Mouse (Mus musculus): Measurements from ENCODE around the gene Tmem235. TPM values are rescaled to one million over a fixed set of nuclear protein-coding genes. Genes with fewer than 3 reads are reported as not detected.

The Tmem235 gene
- polyA plus RNA-seq, 1 experiment from 2014 or later, result not detected

GRCm38 (mm10) chr11:117838572-117838971 lies 22.0 kb upstream of the Tmem235 start:
- no peaks in the 10 kb centered on the region for H3K36me3 ChIP-seq (ENCODE audit: control insufficient read depth, insufficient read depth, low read length)
- H3K9ac ChIP-seq (ENCODE audit: low read depth, low read length), result no peak overlapping the region
- H3K4me1 ChIP-seq (ENCODE audit: control insufficient read depth, insufficient read depth, low read length), result peaks cover 5% of the 10 kb centered on the region; the same call in 1 of the 2 replicates
- 64% methylated on average over 2 of the region's 2 CpGs for WGBS (ENCODE audit: insufficient replicate concordance)
- H3K4me3 ChIP-seq (ENCODE audit: low read depth, low read length), result no peak overlapping the region
- no peaks in the 10 kb centered on the region for H3K9me3 ChIP-seq (replicated peaks; ENCODE audit: control insufficient read depth, low read length)
- peak overlapping the region; percentile 14; the same call in 1 of the 2 replicates for H3K4me2 ChIP-seq
- no peaks in the 10 kb centered on the region for H3K27me3 ChIP-seq (ENCODE audit: control insufficient read depth, insufficient read depth, low read length)
- H3K27ac ChIP-seq (ENCODE audit: low read depth, low read length), result peak overlapping the region; percentile 46; the same call in 1 of the 2 replicates
- peak; percentile 70 for ATAC-seq (replicated peaks; ENCODE audit: insufficient number of reproducible peaks, low FRiP score, low TSS enrichment)

DNA sequence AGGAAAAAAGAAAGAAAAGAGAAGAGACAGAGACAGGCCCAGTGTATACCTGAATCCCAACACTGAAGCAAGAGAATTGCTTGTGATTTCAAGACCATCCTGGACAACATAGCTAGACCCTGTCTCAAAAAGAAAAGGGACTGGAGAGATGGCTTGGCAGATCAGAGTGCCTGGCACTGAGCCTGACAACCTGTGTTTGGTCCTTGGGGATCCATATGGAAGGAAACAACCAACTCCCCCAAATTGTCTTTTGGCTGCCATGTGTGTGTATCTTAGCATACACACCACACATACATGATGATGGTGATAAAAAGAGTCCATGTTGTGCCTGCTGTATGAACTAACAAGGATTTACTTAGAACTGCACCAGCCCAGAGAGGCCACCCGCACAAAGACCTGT lies 21.5 kb upstream of the Tmem235 start:
- Histone ChIP-seq H3K4me1 (ENCODE audit: control insufficient read depth, insufficient read depth, low read length) (peaks cover 5% of the 10 kb centered on the region; the same call in 1 of the 2 replicates), H3K27me3 (ENCODE audit: control insufficient read depth, insufficient read depth, low read length) (no peaks in the 10 kb centered on the region), H3K9ac (ENCODE audit: low read depth, low read length) (no peak overlapping the region), H3K27ac (ENCODE audit: low read depth, low read length) (peak overlapping the region; percentile 46; the same call in 1 of the 2 replicates), H3K4me2 (peak overlapping the region; percentile 14; the same call in 1 of the 2 replicates), H3K9me3 (replicated peaks; ENCODE audit: control insufficient read depth, low read length) (no peaks in the 10 kb centered on the region), H3K4me3 (ENCODE audit: low read depth, low read length) (no peak overlapping the region), H3K36me3 (ENCODE audit: control insufficient read depth, insufficient read depth, low read length) (no peaks in the 10 kb centered on the region)
- WGBS (ENCODE audit: insufficient replicate concordance), result 77% methylated on average over 1 of the region's 1 CpGs
- no peak for ATAC-seq (replicated peaks; ENCODE audit: insufficient number of reproducible peaks, low FRiP score, low TSS enrichment)

- H3K36me3 ChIP-seq (ENCODE audit: control insufficient read depth, insufficient read depth, low read length), result no peaks in the 10 kb centered on the region
- H3K9ac ChIP-seq (ENCODE audit: low read depth, low read length), result no peak overlapping the region
- H3K4me3 ChIP-seq (ENCODE audit: low read depth, low read length), result no peak overlapping the region
- no peak overlapping the region for H3K27ac ChIP-seq (ENCODE audit: low read depth, low read length)
- no peaks in the 10 kb centered on the region for H3K9me3 ChIP-seq (replicated peaks; ENCODE audit: control insufficient read depth, low read length)
- H3K27me3 ChIP-seq (ENCODE audit: control insufficient read depth, insufficient read depth, low read length), result no peaks in the 10 kb centered on the region
- ATAC-seq (replicated peaks; ENCODE audit: insufficient number of reproducible peaks, low FRiP score, low TSS enrichment), result no peak
- H3K4me2 ChIP-seq, result no peak overlapping the region
- WGBS (ENCODE audit: insufficient replicate concordance), result 32% methylated on average over 1 of the region's 1 CpGs
- peaks cover 5% of the 10 kb centered on the region; the same call in 1 of the 2 replicates for H3K4me1 ChIP-seq (ENCODE audit: control insufficient read depth, insufficient read depth, low read length)
Observed at GRCm38 (mm10) chr11:117840910-117841309, 19.6 kb upstream of the Tmem235 start.

GRCm38 (mm10) chr11:117843434-117843833 lies 17.1 kb upstream of the Tmem235 start:
- no peak overlapping the region for H3K27ac ChIP-seq (ENCODE audit: low read depth, low read length)
- no peak overlapping the region for H3K4me2 ChIP-seq
- H3K36me3 ChIP-seq (ENCODE audit: control insufficient read depth, insufficient read depth, low read length), result no peaks in the 10 kb centered on the region
- no peak for ATAC-seq (replicated peaks; ENCODE audit: insufficient number of reproducible peaks, low FRiP score, low TSS enrichment)
- H3K27me3 ChIP-seq (ENCODE audit: control insufficient read depth, insufficient read depth, low read length), result no peaks in the 10 kb centered on the region
- H3K9me3 ChIP-seq (replicated peaks; ENCODE audit: control insufficient read depth, low read length), result no peaks in the 10 kb centered on the region
- H3K9ac ChIP-seq (ENCODE audit: low read depth, low read length), result no peak overlapping the region
- no peak overlapping the region for H3K4me3 ChIP-seq (ENCODE audit: low read depth, low read length)
- 66% methylated on average over 2 of the region's 2 CpGs for WGBS (ENCODE audit: insufficient replicate concordance)
- H3K4me1 ChIP-seq (ENCODE audit: control insufficient read depth, insufficient read depth, low read length), result peaks cover 15% of the 10 kb centered on the region

DNA sequence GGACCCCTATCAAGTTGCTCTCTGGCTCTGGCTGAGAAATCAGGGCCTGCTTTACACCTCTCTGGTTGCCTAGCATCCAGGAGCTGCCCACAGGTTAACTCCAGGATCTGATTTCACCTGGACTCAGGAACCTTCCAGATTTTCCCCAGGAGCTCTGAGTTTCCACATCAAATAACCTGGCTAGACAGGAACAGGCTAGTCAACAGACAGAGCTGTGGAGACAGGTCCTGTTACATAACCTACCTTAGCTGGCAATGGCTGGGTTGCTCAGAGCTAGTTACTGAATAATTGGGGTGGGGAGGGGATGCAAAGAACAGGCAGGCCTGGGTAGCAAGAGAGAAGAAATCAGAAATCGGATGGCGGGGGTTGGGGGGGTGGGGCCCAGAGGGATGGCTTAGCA lies 15.6 kb upstream of the Tmem235 start:
- H3K4me1 ChIP-seq (ENCODE audit: control insufficient read depth, insufficient read depth, low read length), result peaks cover 15% of the 10 kb centered on the region
- no peak overlapping the region for H3K27ac ChIP-seq (ENCODE audit: low read depth, low read length)
- no peak for ATAC-seq (replicated peaks; ENCODE audit: insufficient number of reproducible peaks, low FRiP score, low TSS enrichment)
- no peaks in the 10 kb centered on the region for H3K36me3 ChIP-seq (ENCODE audit: control insufficient read depth, insufficient read depth, low read length)
- H3K9ac ChIP-seq (ENCODE audit: low read depth, low read length), result no peak overlapping the region
- H3K4me2 ChIP-seq, result no peak overlapping the region
- H3K27me3 ChIP-seq (ENCODE audit: control insufficient read depth, insufficient read depth, low read length), result no peaks in the 10 kb centered on the region
- H3K4me3 ChIP-seq (ENCODE audit: low read depth, low read length), result no peak overlapping the region
- WGBS (ENCODE audit: insufficient replicate concordance), result 68% methylated on average over 2 of the region's 2 CpGs
- no peaks in the 10 kb centered on the region for H3K9me3 ChIP-seq (replicated peaks; ENCODE audit: control insufficient read depth, low read length)

- no peaks in the 10 kb centered on the region for H3K9me3 ChIP-seq (replicated peaks; ENCODE audit: control insufficient read depth, low read length)
- no peaks in the 10 kb centered on the region for H3K36me3 ChIP-seq (ENCODE audit: control insufficient read depth, insufficient read depth, low read length)
- H3K27me3 ChIP-seq (ENCODE audit: control insufficient read depth, insufficient read depth, low read length), result no peaks in the 10 kb centered on the region
- no peak overlapping the region for H3K27ac ChIP-seq (ENCODE audit: low read depth, low read length)
- ATAC-seq (replicated peaks; ENCODE audit: insufficient number of reproducible peaks, low FRiP score, low TSS enrichment), result no peak
- H3K9ac ChIP-seq (ENCODE audit: low read depth, low read length), result no peak overlapping the region
- 83% methylated on average over 2 of the region's 2 CpGs for WGBS (ENCODE audit: insufficient replicate concordance)
- peaks cover 21% of the 10 kb centered on the region for H3K4me1 ChIP-seq (ENCODE audit: control insufficient read depth, insufficient read depth, low read length)
- no peak overlapping the region for H3K4me2 ChIP-seq
- no peak overlapping the region for H3K4me3 ChIP-seq (ENCODE audit: low read depth, low read length)
Observed at GRCm38 (mm10) chr11:117845651-117846050, 14.9 kb upstream of the Tmem235 start.

DNA sequence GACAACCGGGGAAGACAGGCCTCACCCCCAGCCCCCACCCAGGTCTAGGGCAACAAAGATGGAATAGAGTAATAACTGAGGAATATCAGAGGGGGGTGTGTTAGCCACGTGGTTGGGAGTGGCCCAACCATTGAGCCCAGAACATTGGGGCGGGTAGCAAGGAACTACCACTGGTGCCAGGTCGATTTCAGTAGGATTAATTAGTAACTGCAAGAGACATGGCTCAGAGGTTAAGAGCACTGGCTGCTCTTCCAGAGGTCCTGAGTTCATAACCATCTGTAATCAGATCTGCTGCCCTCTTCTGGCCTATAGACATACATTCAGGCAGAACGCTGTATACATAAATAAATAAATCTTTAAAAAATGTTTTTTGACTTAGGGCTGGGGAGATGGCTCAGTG lies 13.9 kb upstream of the Tmem235 start:
- Histone ChIP-seq H3K36me3 (ENCODE audit: control insufficient read depth, insufficient read depth, low read length) (no peaks in the 10 kb centered on the region), H3K4me1 (ENCODE audit: control insufficient read depth, insufficient read depth, low read length) (peaks cover 21% of the 10 kb centered on the region), H3K9me3 (replicated peaks; ENCODE audit: control insufficient read depth, low read length) (no peaks in the 10 kb centered on the region), H3K27ac (ENCODE audit: low read depth, low read length) (no peak overlapping the region), H3K4me3 (ENCODE audit: low read depth, low read length) (no peak overlapping the region), H3K4me2 (no peak overlapping the region), H3K27me3 (ENCODE audit: control insufficient read depth, insufficient read depth, low read length) (no peaks in the 10 kb centered on the region), H3K9ac (ENCODE audit: low read depth, low read length) (no peak overlapping the region)
- no peak for ATAC-seq (replicated peaks; ENCODE audit: insufficient number of reproducible peaks, low FRiP score, low TSS enrichment)
- 50% methylated on average over 5 of the region's 5 CpGs for WGBS (ENCODE audit: insufficient replicate concordance)

GRCm38 (mm10) chr11:117847593-117848215 lies 12.8 kb upstream of the Tmem235 start:
- Histone ChIP-seq H3K27me3 (ENCODE audit: control insufficient read depth, insufficient read depth, low read length) (no peaks in the 10 kb centered on the region), H3K9ac (ENCODE audit: low read depth, low read length) (peak overlapping the region; percentile 68), H3K4me2 (peak overlapping the region; percentile 78), H3K4me1 (ENCODE audit: control insufficient read depth, insufficient read depth, low read length) (peaks cover 21% of the 10 kb centered on the region), H3K4me3 (ENCODE audit: low read depth, low read length) (peak overlapping the region; percentile 66; the same call in 1 of the 2 replicates), H3K27ac (ENCODE audit: low read depth, low read length) (peak overlapping the region; percentile 84), H3K36me3 (ENCODE audit: control insufficient read depth, insufficient read depth, low read length) (peaks cover 1% of the 10 kb centered on the region; the same call in 1 of the 2 replicates), H3K9me3 (replicated peaks; ENCODE audit: control insufficient read depth, low read length) (no peaks in the 10 kb centered on the region)
- WGBS (ENCODE audit: insufficient replicate concordance), result 83% methylated on average over 7 of the region's 7 CpGs
- no peak for ATAC-seq (replicated peaks; ENCODE audit: insufficient number of reproducible peaks, low FRiP score, low TSS enrichment)

Measured in heart, embryonic 11.5 days (tissue).